Mouse (Mus musculus) heart, embryonic 14.5 days (tissue): ENCODE results near the gene Rpl13a. TPM values are rescaled to one million over a fixed set of nuclear protein-coding genes. Genes with fewer than 3 reads are reported as not detected.
"Not testable (repeated sequence)": the region's sequence is repeated elsewhere in the genome, so short reads cannot be mapped to it uniquely, and the experiment has no call there.

Experiments
- ATAC-seq: fragments of 200-750 bp; cut with Nextera tagmentation; 2 replicates; pipeline ENCODE4 v1.8.0; 2017; ENCODE audit warnings: low read depth, moderate TSS enrichment; ENCODE audit not compliant: insufficient number of reproducible peaks, insufficient read depth, low FRiP score
- H3K27ac ChIP-seq, 2 experiments: fragments of 200-500 bp in 1 of 2; fragments of 300-500 bp in 1 of 2; sonication (generic) in 1 of 2; replicated peaks in 1 of 2; 2 replicates each; pipeline ENCODE4 v1.5.1; 2012 to 2014; ENCODE audit warnings: low read depth in 2 of 2, low read length in 2 of 2, control low read depth in 1 of 2, mild to moderate bottlenecking in 1 of 2, mixed read lengths in 1 of 2; ENCODE audit not compliant: control insufficient read depth in 1 of 2, insufficient read depth in 1 of 2
- H3K27me3 ChIP-seq: fragments of 300-500 bp; sonication (generic); 2 replicates; pipeline ENCODE4 v1.6.1; 2014; ENCODE audit warnings: mild to moderate bottlenecking, low read length, control low read depth; ENCODE audit not compliant: control insufficient read depth, insufficient read depth
- H3K36me3 ChIP-seq: fragments of 300-500 bp; sonication (generic); 2 replicates; pipeline ENCODE4 v1.6.1; 2014; ENCODE audit warnings: mild to moderate bottlenecking, control low read depth, low read length, mixed read lengths; ENCODE audit not compliant: control insufficient read depth, insufficient read depth
- H3K4me1 ChIP-seq, 2 experiments: fragments of 200-500 bp in 1 of 2; fragments of 300-500 bp in 1 of 2; sonication (generic) in 1 of 2; 2 replicates each; pipeline ENCODE4 v1.6.1; 2012 to 2014; ENCODE audit warnings: low read length in 2 of 2, control low read depth in 1 of 2, mixed read lengths in 1 of 2; ENCODE audit not compliant: control insufficient read depth in 2 of 2, insufficient read depth in 2 of 2
- H3K4me2 ChIP-seq: fragments of 300-500 bp; sonication (generic); 2 replicates; pipeline ENCODE4 v1.6.1; 2014; ENCODE audit warnings: mild to moderate bottlenecking, low read length
- H3K4me3 ChIP-seq, 2 experiments: fragments of 200-500 bp in 1 of 2; fragments of 300-500 bp in 1 of 2; sonication (generic) in 1 of 2; 2 replicates each; pipeline ENCODE4 v1.5.1; 2012 to 2014; ENCODE audit warnings: low read length in 2 of 2, mild to moderate bottlenecking in 2 of 2, control low read depth in 1 of 2, low read depth in 1 of 2, moderate library complexity in 1 of 2; ENCODE audit not compliant: control insufficient read depth in 1 of 2, insufficient read depth in 1 of 2
- H3K9ac ChIP-seq: fragments of 300-500 bp; sonication (generic); 2 replicates; pipeline ENCODE4 v1.6.1; 2014; ENCODE audit warnings: mild to moderate bottlenecking, low read length
- H3K9me3 ChIP-seq: fragments of 300-500 bp; sonication (generic); 2 replicates; pipeline ENCODE4 v1.6.1; 2016; ENCODE audit warnings: low read length, control low read depth; ENCODE audit not compliant: control insufficient read depth
- WGBS: fragments of 180-500 bp; shearing (Covaris S2); extraction: QIAGEN DNeasy Blood & Tissue Kit; methylation state at CpG from one replicate; pipeline ENCODE4 v1.1.7; 2014; 5-methylcytosine and 5-hydroxymethylcytosine counted together
- polyA plus RNA-seq: library from polyadenylated mRNA; unstranded; fragments of >200 nt; fragmentation: Nextera tagmentation; extraction: Ambion mirVana; gene quantifications from 2 replicates; pipeline ENCODE4 v1.2.1, GENCODE M21; 2014

The Rpl13a gene
- 878 and 918 TPM in 2 replicates for polyA plus RNA-seq

DNA sequence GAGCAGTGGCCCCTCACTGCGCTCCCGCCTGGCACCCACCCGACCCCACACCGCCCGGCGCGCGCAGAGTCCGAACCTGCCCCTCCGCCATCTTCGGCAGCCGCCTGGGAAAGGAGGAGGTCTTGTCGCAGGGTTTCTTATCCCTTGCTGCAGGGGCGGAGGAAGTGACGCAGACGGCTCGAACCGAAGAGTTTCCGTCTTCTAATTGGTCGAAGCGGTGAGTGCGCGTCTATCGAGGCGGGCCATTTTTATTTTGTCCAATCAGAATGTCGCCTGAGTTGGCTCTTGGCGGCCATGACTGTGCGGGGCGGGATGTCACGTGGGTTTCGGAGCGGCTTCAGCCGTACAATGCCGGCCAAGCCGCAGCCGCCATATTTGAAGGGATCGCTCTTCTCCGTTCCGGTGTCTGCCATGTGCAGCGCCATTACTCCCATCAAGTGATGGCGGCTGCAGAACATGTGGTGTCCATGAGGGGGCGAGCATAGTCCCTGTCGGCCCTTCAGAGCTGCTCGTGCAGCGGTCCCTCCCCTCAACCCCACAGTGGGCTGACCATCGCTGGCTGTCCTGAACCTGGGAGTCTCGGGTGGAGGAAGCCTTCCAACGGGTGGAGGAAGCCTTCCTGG, at the start of gene Rpl13a:
Rpl13a (minus strand) TSS at position 138 of the 623 bp plus-strand sequence.
- H3K9me3 ChIP-seq, result no peaks in the 10 kb centered on the region

GRCm38 (mm10) chr7:45176356-45176755, 47.8 kb upstream of the Rpl13a start:
- H3K36me3 ChIP-seq, result no peaks in the 10 kb centered on the region
- H3K9me3 ChIP-seq, result peaks cover 15% of the 10 kb centered on the region
- peaks cover 84% of the 10 kb centered on the region for H3K27me3 ChIP-seq
- 0 out of 2 replicates have a peak overlapping the region, but pooled peaks have one; percentile 11 for H3K9ac ChIP-seq
- peaks cover 2 to 15% of the 10 kb centered on the region in 2 experiments; a peak in 3 of 4 replicates for H3K4me1 ChIP-seq
- ATAC-seq, result no peak
- peak overlapping the region; percentile 46 for H3K4me2 ChIP-seq
- H3K4me3 ChIP-seq, result peak overlapping the region in 1 of 2 experiments; percentile 20; a peak in 2 of 4 replicates
- no peak overlapping the region for H3K27ac ChIP-seq
- WGBS, result 6% methylated on average over 30 of the region's 31 CpGs

More for the DNA sequence above, at the start of gene Rpl13a:
- H3K4me2 ChIP-seq, result peak within 1 kb of the TSS; percentile 92
- peak; percentile 92 for ATAC-seq
- H3K27ac ChIP-seq, result peak within 1 kb of the TSS; percentile 92 to 95
- no peaks in the 10 kb centered on the region for H3K27me3 ChIP-seq
- H3K36me3 ChIP-seq, result peaks cover 29% of the 10 kb centered on the region
- peak within 1 kb of the TSS; percentile 99 for H3K9ac ChIP-seq
- H3K4me1 ChIP-seq, result peaks cover 20 to 25% of the 10 kb centered on the region in 2 experiments
- WGBS, result under 1% methylated on average over 48 of the region's 48 CpGs
- H3K4me3 ChIP-seq, result peak within 1 kb of the TSS; percentile 65 to 93

DNA sequence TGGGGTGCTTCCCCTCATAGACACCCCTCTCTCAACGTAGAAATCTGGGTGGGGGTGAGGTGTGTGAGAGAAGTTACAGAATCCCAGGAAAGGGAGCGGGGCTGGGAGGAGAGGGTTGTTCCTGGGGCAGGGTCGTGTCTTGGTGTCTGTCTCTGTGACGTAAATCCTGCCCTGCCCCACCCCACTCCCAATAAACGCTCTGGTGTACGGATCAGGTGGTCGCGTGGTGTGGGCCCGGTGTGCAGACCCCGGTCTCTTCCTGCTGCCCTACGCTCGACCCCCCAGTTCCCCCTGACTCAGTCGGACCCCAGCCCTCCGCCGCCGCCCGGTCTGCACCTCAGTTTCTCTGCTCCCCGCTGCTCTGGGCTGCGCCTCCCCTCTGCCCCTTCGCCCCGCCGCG, 47.4 kb upstream of the Rpl13a start:
- H3K9ac ChIP-seq, result 0 out of 2 replicates have a peak overlapping the region, but pooled peaks have one; percentile 11
- H3K9me3 ChIP-seq, result peaks cover 19% of the 10 kb centered on the region
- 3% methylated on average over 23 of the region's 23 CpGs for WGBS
- no peak overlapping the region for H3K27ac ChIP-seq
- H3K27me3 ChIP-seq, result peaks cover 80% of the 10 kb centered on the region
- peak overlapping the region; percentile 46 for H3K4me2 ChIP-seq
- no peak for ATAC-seq
- peak overlapping the region in 1 of 2 experiments; percentile 20; a peak in 2 of 4 replicates for H3K4me3 ChIP-seq
- H3K4me1 ChIP-seq, result peaks cover 1 to 10% of the 10 kb centered on the region in 2 experiments; a peak in 3 of 4 replicates
- no peaks in the 10 kb centered on the region for H3K36me3 ChIP-seq

DNA sequence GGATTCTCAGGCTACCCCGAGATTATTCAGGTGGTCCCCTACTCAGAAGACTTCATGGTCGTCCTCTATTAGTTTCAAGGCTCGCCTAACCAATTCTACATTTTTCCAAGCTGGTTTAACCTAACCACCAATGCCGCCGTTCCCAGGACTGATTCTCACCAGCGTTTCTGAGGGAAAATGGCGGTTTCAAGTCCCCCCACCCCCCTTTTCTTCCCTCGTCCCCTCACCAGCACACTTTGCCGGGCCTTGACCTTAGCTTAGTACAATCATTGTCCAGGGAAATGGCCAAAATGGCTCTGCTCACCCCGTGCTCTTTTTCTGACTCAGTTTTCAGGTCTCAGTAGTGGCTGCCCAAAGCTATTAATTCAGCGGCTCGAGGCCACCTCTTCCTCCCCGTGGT, 46.8 kb upstream of the Rpl13a start:
- no peak overlapping the region for H3K9ac ChIP-seq
- 0 out of 4 replicates have a peak, but pooled peaks cover 0 to 8% of the 10 kb centered on the region in 2 experiments for H3K4me1 ChIP-seq
- H3K27me3 ChIP-seq, result peaks cover 79% of the 10 kb centered on the region
- H3K9me3 ChIP-seq, result peaks cover 24% of the 10 kb centered on the region
- H3K27ac ChIP-seq, result no peak overlapping the region
- 3% methylated on average over 13 of the region's 13 CpGs for WGBS
- H3K4me3 ChIP-seq, result no peak overlapping the region
- H3K36me3 ChIP-seq, result no peaks in the 10 kb centered on the region
- no peak for ATAC-seq
- no peak overlapping the region for H3K4me2 ChIP-seq

DNA sequence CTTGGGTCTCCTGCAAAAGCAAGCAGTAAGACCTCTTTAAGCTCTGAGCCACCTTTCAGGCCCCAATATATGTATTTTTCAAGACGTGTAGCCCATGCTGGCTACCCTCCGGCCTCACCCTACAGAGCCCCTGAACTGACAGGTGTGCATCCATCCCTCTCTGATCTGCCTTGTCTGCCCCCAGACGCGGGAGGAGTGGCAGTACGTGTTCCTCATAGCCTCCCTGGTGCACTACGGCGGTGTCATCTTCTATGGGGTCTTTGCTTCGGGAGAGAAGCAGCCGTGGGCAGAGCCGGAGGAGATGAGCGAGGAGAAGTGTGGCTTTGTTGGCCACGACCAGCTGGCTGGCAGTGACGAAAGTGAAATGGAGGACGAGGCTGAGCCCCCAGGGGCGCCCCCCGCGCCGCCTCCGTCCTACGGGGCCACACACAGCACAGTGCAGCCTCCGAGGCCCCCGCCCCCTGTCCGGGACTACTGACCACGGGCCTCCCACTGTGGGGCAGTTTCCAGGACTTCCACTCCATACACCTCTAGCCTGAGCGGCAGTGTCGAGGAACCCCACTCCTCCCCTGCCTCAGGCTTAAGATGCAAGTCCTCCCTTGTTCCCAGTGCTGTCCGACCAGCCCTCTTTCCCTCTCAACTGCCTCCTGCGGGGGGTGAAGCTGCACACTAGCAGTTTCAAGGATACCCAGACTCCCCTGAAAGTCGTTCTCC, 46.2 kb upstream of the Rpl13a start:
- Histone ChIP-seq H3K9ac (no peak overlapping the region), H3K4me2 (no peak overlapping the region), H3K27ac (no peak overlapping the region), H3K4me3 (peak overlapping the region in 1 of 2 experiments; percentile 6; a peak in 1 of 4 replicates), H3K36me3 (no peaks in the 10 kb centered on the region), H3K4me1 (0 out of 4 replicates have a peak, but pooled peaks cover 0 to 8% of the 10 kb centered on the region in 2 experiments), H3K9me3 (peaks cover 31% of the 10 kb centered on the region), H3K27me3 (peaks cover 73% of the 10 kb centered on the region)
- WGBS, result 6% methylated on average over 29 of the region's 29 CpGs
- no peak for ATAC-seq

DNA sequence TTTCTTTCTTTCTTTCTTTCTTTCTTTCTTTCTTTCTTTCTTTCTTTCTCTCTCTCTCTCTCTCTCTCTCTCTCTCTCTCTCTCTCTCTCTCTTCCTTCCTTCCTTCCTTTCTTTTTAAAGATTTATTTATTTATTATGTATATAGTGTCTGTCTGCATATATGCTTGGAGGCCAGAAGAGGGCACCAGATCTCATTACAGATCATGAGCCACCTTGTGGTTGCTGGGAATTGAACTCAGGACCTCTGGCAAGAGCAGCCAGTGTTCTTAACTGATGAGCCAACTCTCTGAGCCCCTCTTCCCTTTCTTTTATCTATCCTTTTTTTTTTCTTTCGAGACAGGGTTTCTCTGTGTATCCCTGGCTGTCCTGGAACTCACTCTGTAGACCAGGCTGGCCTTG, 45.2 kb upstream of the Rpl13a start:
- not testable (repeated sequence) for H3K36me3 ChIP-seq, H3K9ac ChIP-seq, H3K4me3 ChIP-seq, ATAC-seq, H3K4me2 ChIP-seq, H3K4me1 ChIP-seq, H3K27ac ChIP-seq
- peaks cover 40% of the 10 kb centered on the region for H3K9me3 ChIP-seq
- WGBS, result 73% methylated on average over 1 of the region's 1 CpGs
- peaks cover 73% of the 10 kb centered on the region for H3K27me3 ChIP-seq

GRCm38 (mm10) chr7:45172974-45173373, 44.4 kb upstream of the Rpl13a start:
- Histone ChIP-seq H3K27ac (no peak overlapping the region), H3K9me3 (peaks cover 44% of the 10 kb centered on the region), H3K36me3 (no peaks in the 10 kb centered on the region), H3K4me2 (no peak overlapping the region), H3K27me3 (peaks cover 73% of the 10 kb centered on the region), H3K9ac (no peak overlapping the region), H3K4me1 (0 out of 4 replicates have a peak, but pooled peaks cover 0 to 8% of the 10 kb centered on the region in 2 experiments), H3K4me3 (no peak overlapping the region)
- ATAC-seq, result no peak
- 57% methylated on average over 7 of the region's 7 CpGs for WGBS
